Mouse (Mus musculus) limb, embryonic 14.5 days (tissue): Measurements from ENCODE around the gene Nppc. TPM values are rescaled to one million over a fixed set of nuclear protein-coding genes. Genes with fewer than 3 reads are reported as not detected.

Experiments
- ATAC-seq: fragments of 200-750 bp; cut with Nextera tagmentation; 2 replicates; pipeline ENCODE4 v1.8.0; 2017; ENCODE audit warnings: low read depth, moderate number of reproducible peaks, moderate TSS enrichment; ENCODE audit not compliant: low FRiP score
- DNase-seq: peaks from one replicate; pipeline ENCODE4 v3.0.0-alpha.2; 2015; ENCODE audit warnings: low spot score
- H3K27ac ChIP-seq: fragments of 300-500 bp; sonication (generic); replicated peaks from 2 replicates; pipeline ENCODE4 v1.5.1; 2014; ENCODE audit warnings: low read depth, mild to moderate bottlenecking, low read length, moderate library complexity, mixed read lengths
- H3K27me3 ChIP-seq: fragments of 300-500 bp; sonication (generic); 2 replicates; pipeline ENCODE4 v1.6.1; 2014; ENCODE audit warnings: low read length, mixed read lengths; ENCODE audit not compliant: control insufficient read depth, insufficient read depth
- H3K36me3 ChIP-seq: fragments of 300-500 bp; sonication (generic); 2 replicates; pipeline ENCODE4 v1.6.1; 2014; ENCODE audit warnings: mild to moderate bottlenecking, low read length, moderate library complexity, mixed read lengths; ENCODE audit not compliant: control insufficient read depth, insufficient read depth
- H3K4me1 ChIP-seq: fragments of 300-500 bp; sonication (generic); 2 replicates; pipeline ENCODE4 v1.6.1; 2014; ENCODE audit warnings: antibody characterized with exemption, low read length, mixed read lengths; ENCODE audit not compliant: control insufficient read depth, insufficient read depth
- H3K4me2 ChIP-seq: fragments of 300-500 bp; sonication (generic); replicated peaks from 2 replicates; pipeline ENCODE4 v1.6.1; 2014; ENCODE audit warnings: low read depth, mild to moderate bottlenecking, low read length, moderate library complexity; ENCODE audit not compliant: severe bottlenecking
- H3K4me3 ChIP-seq: fragments of 300-500 bp; sonication (generic); replicated peaks from 2 replicates; pipeline ENCODE4 v1.5.1; 2014; ENCODE audit warnings: low read length
- H3K9ac ChIP-seq: fragments of 300-500 bp; sonication (generic); 2 replicates; pipeline ENCODE4 v1.6.1; 2014; ENCODE audit warnings: mild to moderate bottlenecking, low read depth, low read length, moderate library complexity; ENCODE audit not compliant: severe bottlenecking
- H3K9me3 ChIP-seq: fragments of 300-500 bp; sonication (generic); 2 replicates; pipeline ENCODE4 v1.6.1; 2016; ENCODE audit warnings: low read length; ENCODE audit not compliant: control insufficient read depth
- POLR2A ChIP-seq: fragments of 200-500 bp; IDR thresholded peaks from 2 replicates; pipeline ENCODE4 v1.8.0; 2012; ENCODE audit warnings: inconsistent platforms, mild to moderate bottlenecking, moderate library complexity, borderline replicate concordance; ENCODE audit not compliant: insufficient read depth, insufficient read length; ENCODE audit errors: extremely low read depth
- WGBS: fragments of 180-500 bp; shearing (Covaris S2); extraction: QIAGEN DNeasy Blood & Tissue Kit; methylation state at CpG from one replicate; pipeline ENCODE4 v1.1.7; 2014; 5-methylcytosine and 5-hydroxymethylcytosine counted together
- polyA plus RNA-seq, 2 experiments: library from polyadenylated mRNA; depleted of rRNA in 1 of 2; stranded (reverse) in 1 of 2; unstranded in 1 of 2; fragments of >200 nt; fragmentation: Nextera tagmentation in 1 of 2; extraction: Ambion mirVana in 1 of 2; gene quantifications; 2 replicates each; pipeline versions ENCODE4 v1.2.1 to v1.2.3; 2012 to 2014

Nppc gene
- polyA plus RNA-seq, 2 experiments: 6.1 to 6.4 TPM

GRCm38 (mm10) chr1:86632732-86633380 lies 37.5 kb downstream of the Nppc start:
- H3K9ac ChIP-seq: no peak overlapping the region
- WGBS: 30% methylated on average over 6 of the region's 6 CpGs
- H3K4me1 ChIP-seq: peaks cover 13% of the 10 kb centered on the region
- no peak for TF ChIP-seq POLR2A
- ATAC-seq: no peak; the same call in 1 of the 2 replicates
- peak; percentile 64 for DNase-seq
- no peaks in the 10 kb centered on the region for H3K9me3 ChIP-seq
- no peak overlapping the region for H3K27ac ChIP-seq
- no peaks in the 10 kb centered on the region for H3K27me3 ChIP-seq
- H3K4me3 ChIP-seq: no peak overlapping the region
- no peaks in the 10 kb centered on the region for H3K36me3 ChIP-seq
- H3K4me2 ChIP-seq: no peak overlapping the region

- H3K4me3 ChIP-seq: no peak overlapping the region
- WGBS: 93% methylated on average over 4 of the region's 4 CpGs
- no peaks in the 10 kb centered on the region for H3K36me3 ChIP-seq
- DNase-seq (no peak), ATAC-seq (no peak)
- no peak overlapping the region for H3K27ac ChIP-seq
- no peaks in the 10 kb centered on the region for H3K27me3 ChIP-seq
- no peak overlapping the region for H3K4me2 ChIP-seq
- no peaks in the 10 kb centered on the region for H3K9me3 ChIP-seq
- H3K9ac ChIP-seq: peak overlapping the region; percentile 21; the same call in 1 of the 2 replicates
- peaks cover 11% of the 10 kb centered on the region for H3K4me1 ChIP-seq
- no peak for TF ChIP-seq POLR2A
These were observed 39.8 kb downstream of the Nppc start for GRCm38 (mm10) chr1:86630527-86630926.

GRCm38 (mm10) chr1:86629936-86630335 lies 40.4 kb downstream of the Nppc start:
- 58% methylated on average over 4 of the region's 4 CpGs for WGBS
- no peak overlapping the region for H3K9ac ChIP-seq
- ATAC-seq: no peak

GRCm38 (mm10) chr1:86628270-86628669 lies 42.1 kb downstream of the Nppc start:
- no peak for TF ChIP-seq POLR2A
- Histone ChIP-seq H3K4me3 (no peak overlapping the region), H3K9ac (no peak overlapping the region), H3K9me3 (no peaks in the 10 kb centered on the region), H3K4me1 (peaks cover 7% of the 10 kb centered on the region; the same call in 1 of the 2 replicates), H3K36me3 (no peaks in the 10 kb centered on the region), H3K4me2 (no peak overlapping the region), H3K27me3 (no peaks in the 10 kb centered on the region), H3K27ac (no peak overlapping the region)
- DNase-seq (no peak), ATAC-seq (no peak)
- 50% methylated on average over 3 of the region's 3 CpGs for WGBS

More at GRCm38 (mm10) chr1:86629936-86630335, 40.4 kb downstream of the Nppc start:
- Histone ChIP-seq H3K27ac (no peak overlapping the region), H3K4me2 (no peak overlapping the region), H3K36me3 (no peaks in the 10 kb centered on the region), H3K4me3 (no peak overlapping the region), H3K27me3 (no peaks in the 10 kb centered on the region), H3K4me1 (peaks cover 11% of the 10 kb centered on the region), H3K9me3 (no peaks in the 10 kb centered on the region)
- TF ChIP-seq POLR2A: no peak
- no peak for DNase-seq

GRCm38 (mm10) chr1:86623001-86624000 lies 47.1 kb downstream of the Nppc start:
- no peaks in the 10 kb centered on the region for H3K9me3 ChIP-seq
- H3K27me3 ChIP-seq: no peaks in the 10 kb centered on the region
- WGBS: 22% methylated on average over 16 of the region's 16 CpGs
- no peak overlapping the region for H3K9ac ChIP-seq
- DNase-seq (no peak), ATAC-seq (peak; percentile 47; the same call in 1 of the 2 replicates)
- no peak overlapping the region for H3K4me3 ChIP-seq
- H3K36me3 ChIP-seq: no peaks in the 10 kb centered on the region
- peaks cover 9% of the 10 kb centered on the region for H3K4me1 ChIP-seq
- H3K27ac ChIP-seq: no peak overlapping the region
- H3K4me2 ChIP-seq: peak overlapping the region; percentile 19; the same call in 1 of the 2 replicates
- TF ChIP-seq POLR2A: no peak
